Mouse (Mus musculus): ENCODE measurements around the gene Hmx2. TPM values are rescaled to one million over a fixed set of nuclear protein-coding genes. Genes with fewer than 3 reads are reported as not detected.

Hmx2 gene
- total RNA-seq, 2 experiments from 2014 or later, result not detected

Other genes with a start within 250 kb of the Hmx2 start
- under 1 TPM; 0.30 to 0.49 TPM for gene Cuzd1, start 226.5 kb upstream of the Hmx2 start, total RNA-seq (2021)
- under 1 TPM in 1 of 2 experiments, not detected in 1; 0.75 TPM for gene Fam24b, start 219.3 kb upstream of the Hmx2 start, total RNA-seq (2021)
- not detected for gene Fam24a, start 214.9 kb upstream of the Hmx2 start, total RNA-seq (2021)
- gene 2310057M21Rik, start 186.0 kb upstream of the Hmx2 start, total RNA-seq (2021), result 10 to 100 TPM; 27.1 to 34.8 TPM
- 10 to 100 TPM; 33.4 TPM for gene Pstk, start 177.6 kb upstream of the Hmx2 start, total RNA-seq (2021)
- gene Ikzf5, start 138.3 kb upstream of the Hmx2 start, total RNA-seq (2021), result 10 to 100 TPM; 49.1 to 52.4 TPM
- gene Acadsb, start 138.2 kb upstream of the Hmx2 start, total RNA-seq (2021), result 10 to 100 TPM; 63.4 to 71.9 TPM
- not detected for gene Hmx3, start 5.9 kb upstream of the Hmx2 start, total RNA-seq (2021)
- 10 to 100 TPM; 56.1 to 57.0 TPM for gene Bub3, start 11.4 kb downstream of the Hmx2 start, total RNA-seq (2021)

All from left cerebral cortex, postnatal 10 days (tissue).